Mouse (Mus musculus): ENCODE data around the gene Ptprd. TPM values are rescaled to one million over a fixed set of nuclear protein-coding genes. Genes with fewer than 3 reads are reported as not detected.

Ptprd gene
- total and polyA plus RNA-seq, 3 experiments, result not detected

DNA sequence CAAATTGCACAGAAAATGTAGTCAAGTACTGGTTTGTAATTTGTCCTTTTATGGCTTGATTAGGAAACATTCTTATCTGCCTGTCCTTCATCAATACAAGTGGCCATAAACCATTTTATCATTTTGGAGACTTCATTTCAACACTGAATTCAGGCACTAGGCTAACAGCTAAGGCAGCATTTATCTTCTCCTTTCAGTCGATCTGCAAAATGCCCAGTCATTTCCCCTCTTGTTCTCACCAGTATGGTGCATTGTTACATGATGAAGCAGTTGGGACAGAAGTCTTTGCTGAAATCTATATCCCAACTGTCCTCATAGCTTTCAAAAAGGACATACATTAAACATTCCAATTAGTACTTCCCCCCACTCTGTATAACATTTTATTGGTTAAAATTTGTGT is 1100.9 kb downstream of the Ptprd start:
- no peaks in the 10 kb centered on the region for H3K79me2 ChIP-seq (ENCODE audit: control insufficient read depth, insufficient read depth, low read length, poor library complexity)
- H3K4me3 ChIP-seq (ENCODE audit: control insufficient read depth in 1 of 2, insufficient read depth in 1 of 2, low read depth in 2 of 2, low read length in 2 of 2), result no peak overlapping the region
- TF ChIP-seq NRF1 (IDR thresholded peaks at IDR 0.05; ENCODE audit: insufficient read depth, low read depth, low read length, poor library complexity, severe bottlenecking) (no peak), ZKSCAN1 (IDR thresholded peaks at IDR 0.05; ENCODE audit: low read depth, low read length) (no peak), MEF2A (IDR thresholded peaks at IDR 0.05; ENCODE audit: extremely low read depth, insufficient replicate concordance, low read depth, low read length, poor library complexity, severe bottlenecking) (no peak), SMC3 (IDR thresholded peaks at IDR 0.05; ENCODE audit: low read depth, low read length) (no peak), CHD2 (IDR thresholded peaks at IDR 0.05; ENCODE audit: low read length) (no peak), POLR2AphosphoS5 (IDR thresholded peaks at IDR 0.05; ENCODE audit: borderline replicate concordance, low read depth, low read length) (no peak), NELFE (IDR thresholded peaks at IDR 0.05; ENCODE audit: low read depth, low read length) (no peak), ELF1 (IDR thresholded peaks at IDR 0.05; ENCODE audit: low read depth, low read length) (no peak), SIN3A (IDR thresholded peaks at IDR 0.05; ENCODE audit: low read length) (no peak), ZC3H11A (IDR thresholded peaks at IDR 0.05; ENCODE audit: low read depth, low read length) (no peak), MYC (IDR thresholded peaks at IDR 0.05; ENCODE audit: low read depth, low read length) (no peak), MXI1 (IDR thresholded peaks at IDR 0.05; ENCODE audit: low read depth, low read length) (no peak)
- H3K27ac ChIP-seq (ENCODE audit: control insufficient read depth, low read depth, low read length), result no peak overlapping the region
- H3K27me3 ChIP-seq (ENCODE audit: control insufficient read depth in 1 of 2, insufficient read depth in 2 of 2, low read length in 2 of 2), result no peaks in the 10 kb centered on the region
- H3K9me3 ChIP-seq (replicated peaks; ENCODE audit: insufficient read depth, low read length), result no peaks in the 10 kb centered on the region
- H3K4me1 ChIP-seq (ENCODE audit: control insufficient read depth in 1 of 2, insufficient read depth in 2 of 2, low read length in 2 of 2), result no peaks in the 10 kb centered on the region
- no peak for DNase-seq (ENCODE audit: low read depth, low spot score)
- H3K36me3 ChIP-seq (ENCODE audit: control insufficient read depth in 1 of 2, insufficient read depth in 2 of 2, low read length in 2 of 2), result no peaks in the 10 kb centered on the region
- no peak overlapping the region for H3K9ac ChIP-seq (ENCODE audit: control insufficient read depth, low read depth, low read length, poor library complexity, severe bottlenecking)

DNA sequence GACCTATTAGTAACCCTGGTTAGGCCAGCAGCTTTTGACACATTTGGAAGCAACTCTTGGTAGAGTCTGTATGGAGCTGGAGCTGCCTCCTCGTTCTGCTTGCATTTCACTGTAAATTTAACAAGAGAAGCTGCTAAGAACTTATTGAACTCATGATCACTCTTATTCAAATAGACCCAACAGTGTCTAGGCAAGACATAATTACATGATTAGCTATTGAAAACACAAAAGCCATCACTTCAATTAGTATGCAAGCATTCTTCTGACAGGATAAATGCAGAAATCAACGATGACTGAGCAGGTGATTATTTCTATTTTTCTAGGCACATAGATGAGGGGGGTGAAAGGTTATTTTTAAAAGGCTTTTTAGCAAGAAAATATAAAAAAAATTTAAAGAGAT is 1104.5 kb downstream of the Ptprd start:
- Histone ChIP-seq H3K36me3 (ENCODE audit: control insufficient read depth in 1 of 2, insufficient read depth in 2 of 2, low read length in 2 of 2) (no peaks in the 10 kb centered on the region), H3K27me3 (ENCODE audit: control insufficient read depth in 1 of 2, insufficient read depth in 2 of 2, low read length in 2 of 2) (no peaks in the 10 kb centered on the region), H3K4me1 (ENCODE audit: control insufficient read depth in 1 of 2, insufficient read depth in 2 of 2, low read length in 2 of 2) (no peaks in the 10 kb centered on the region), H3K4me3 (ENCODE audit: control insufficient read depth in 1 of 2, insufficient read depth in 1 of 2, low read depth in 2 of 2, low read length in 2 of 2) (no peak overlapping the region), H3K9ac (ENCODE audit: control insufficient read depth, low read depth, low read length, poor library complexity, severe bottlenecking) (no peak overlapping the region), H3K27ac (ENCODE audit: control insufficient read depth, low read depth, low read length) (no peak overlapping the region), H3K9me3 (replicated peaks; ENCODE audit: insufficient read depth, low read length) (no peaks in the 10 kb centered on the region), H3K79me2 (ENCODE audit: control insufficient read depth, insufficient read depth, low read length, poor library complexity) (no peaks in the 10 kb centered on the region)
- TF ChIP-seq USF2 (IDR thresholded peaks at IDR 0.05; ENCODE audit: borderline replicate concordance in 1 of 2, insufficient read depth in 1 of 2, low read depth in 1 of 2, low read length in 2 of 2), result no peak
- DNase-seq (ENCODE audit: low read depth, low spot score), result no peak

DNA sequence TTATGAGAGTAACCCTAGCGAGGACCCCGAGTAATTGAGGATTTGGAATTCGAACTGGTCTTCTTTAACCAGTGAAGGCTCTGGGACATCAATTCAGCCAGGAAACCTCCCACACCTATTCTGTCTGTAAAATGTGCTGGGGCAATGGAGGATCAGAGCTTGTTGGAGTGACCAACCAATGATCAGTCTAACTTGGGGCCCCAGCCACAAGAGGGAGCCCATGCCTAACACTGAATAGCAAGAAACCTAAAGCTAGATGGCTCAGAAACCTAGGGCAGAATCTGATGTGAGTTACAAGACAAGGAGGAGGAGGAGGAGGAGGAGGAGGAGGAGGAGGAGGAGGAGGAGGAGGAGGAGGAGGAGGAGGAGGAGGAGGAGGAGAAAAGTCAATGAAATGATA is 1128.6 kb downstream of the Ptprd start:
- Histone ChIP-seq H3K27me3 (ENCODE audit: control insufficient read depth in 1 of 2, insufficient read depth in 2 of 2, low read length in 2 of 2) (no peaks in the 10 kb centered on the region), H3K79me2 (ENCODE audit: control insufficient read depth, insufficient read depth, low read length, poor library complexity) (no peaks in the 10 kb centered on the region), H3K4me3 (ENCODE audit: control insufficient read depth in 1 of 2, insufficient read depth in 1 of 2, low read depth in 2 of 2, low read length in 2 of 2) (no peak overlapping the region), H3K9me3 (replicated peaks; ENCODE audit: insufficient read depth, low read length) (no peaks in the 10 kb centered on the region), H3K4me1 (ENCODE audit: control insufficient read depth in 1 of 2, insufficient read depth in 2 of 2, low read length in 2 of 2) (no peaks in the 10 kb centered on the region), H3K9ac (ENCODE audit: control insufficient read depth, low read depth, low read length, poor library complexity, severe bottlenecking) (no peak overlapping the region), H3K36me3 (ENCODE audit: control insufficient read depth in 1 of 2, insufficient read depth in 2 of 2, low read length in 2 of 2) (no peaks in the 10 kb centered on the region), H3K27ac (ENCODE audit: control insufficient read depth, low read depth, low read length) (no peak overlapping the region)
- no peak for TF ChIP-seq TCF12 (IDR thresholded peaks at IDR 0.05; ENCODE audit: low read depth, low read length)
- TF ChIP-seq HCFC1 (IDR thresholded peaks at IDR 0.05; ENCODE audit: low read depth, low read length), result no peak
- no peak for TF ChIP-seq NELFE (IDR thresholded peaks at IDR 0.05; ENCODE audit: low read depth, low read length)
- TF ChIP-seq TBP (IDR thresholded peaks at IDR 0.05; ENCODE audit: low read depth, low read length), result no peak
- TF ChIP-seq POLR2AphosphoS2 (IDR thresholded peaks at IDR 0.05; ENCODE audit: low read length), result no peak
- no peak for TF ChIP-seq EP300 (IDR thresholded peaks at IDR 0.05; ENCODE audit: low read depth in 1 of 2, low read length in 2 of 2)
- no peak for TF ChIP-seq ZC3H11A (IDR thresholded peaks at IDR 0.05; ENCODE audit: low read depth, low read length)
- TF ChIP-seq SIN3A (IDR thresholded peaks at IDR 0.05; ENCODE audit: low read length), result no peak
- no peak for TF ChIP-seq MAX (IDR thresholded peaks at IDR 0.05; ENCODE audit: low read length)
- no peak for TF ChIP-seq POLR2AphosphoS5 (IDR thresholded peaks at IDR 0.05; ENCODE audit: borderline replicate concordance, low read depth, low read length)
- no peak for TF ChIP-seq MYC (IDR thresholded peaks at IDR 0.05; ENCODE audit: low read depth, low read length)
- no peak for TF ChIP-seq ETS1 (IDR thresholded peaks at IDR 0.05; ENCODE audit: low read depth, low read length)
- no peak for TF ChIP-seq RCOR1 (IDR thresholded peaks at IDR 0.05; ENCODE audit: low read depth, low read length)
- DNase-seq (ENCODE audit: low read depth, low spot score), result no peak

All from MEL (cell line).